Mouse (Mus musculus): ENCODE measurements around the gene Ampd3. TPM values are rescaled to one million over a fixed set of nuclear protein-coding genes. Genes with fewer than 3 reads are reported as not detected.

The Ampd3 gene
- polyA plus RNA-seq, 1 experiment: 6.9 TPM

GRCm38 (mm10) chr7:110834018-110834417, 66.0 kb downstream of the Ampd3 start:
- Histone ChIP-seq H3K4me3 (ENCODE audit: low read depth, low read length) (no peak overlapping the region), H3K27me3 (ENCODE audit: control insufficient read depth, insufficient read depth, low read length) (no peaks in the 10 kb centered on the region), H3K36me3 (ENCODE audit: control insufficient read depth, insufficient read depth, low read length) (peaks cover 37% of the 10 kb centered on the region), H3K4me1 (ENCODE audit: control insufficient read depth, insufficient read depth, insufficient read length, low read length) (no peaks in the 10 kb centered on the region), H3K27ac (ENCODE audit: insufficient read depth, low read depth, low read length) (no peak overlapping the region)
- TF ChIP-seq POLR2A (IDR thresholded peaks at IDR 0.05; ENCODE audit: low read depth, low read length) (no peak), CTCF (IDR thresholded peaks at IDR 0.05; ENCODE audit: extremely low read depth, insufficient read length, insufficient replicate concordance, low read depth, low read length) (no peak)
- WGBS: 98% methylated on average over 1 of the region's 1 CpGs

GRCm38 (mm10) chr7:110834522-110834921, 66.5 kb downstream of the Ampd3 start:
- 17% methylated on average over 3 of the region's 3 CpGs for WGBS
- H3K27me3 ChIP-seq (ENCODE audit: control insufficient read depth, insufficient read depth, low read length): no peaks in the 10 kb centered on the region
- TF ChIP-seq CTCF (IDR thresholded peaks at IDR 0.05; ENCODE audit: extremely low read depth, insufficient read length, insufficient replicate concordance, low read depth, low read length): no peak
- TF ChIP-seq POLR2A (IDR thresholded peaks at IDR 0.05; ENCODE audit: low read depth, low read length): no peak
- no peaks in the 10 kb centered on the region for H3K4me1 ChIP-seq (ENCODE audit: control insufficient read depth, insufficient read depth, insufficient read length, low read length)
- no peak overlapping the region for H3K4me3 ChIP-seq (ENCODE audit: low read depth, low read length)
- H3K36me3 ChIP-seq (ENCODE audit: control insufficient read depth, insufficient read depth, low read length): peaks cover 33% of the 10 kb centered on the region
- H3K27ac ChIP-seq (ENCODE audit: insufficient read depth, low read depth, low read length): no peak overlapping the region

- H3K27me3 ChIP-seq (ENCODE audit: control insufficient read depth, insufficient read depth, low read length): no peaks in the 10 kb centered on the region
- 32% methylated on average over 4 of the region's 4 CpGs for WGBS
- H3K27ac ChIP-seq (ENCODE audit: insufficient read depth, low read depth, low read length): no peak overlapping the region; the same call in 1 of the 2 replicates
- H3K4me1 ChIP-seq (ENCODE audit: control insufficient read depth, insufficient read depth, insufficient read length, low read length): peaks cover 4% of the 10 kb centered on the region; the same call in 1 of the 2 replicates
- no peak overlapping the region for H3K4me3 ChIP-seq (ENCODE audit: low read depth, low read length)
- peaks cover 9% of the 10 kb centered on the region for H3K36me3 ChIP-seq (ENCODE audit: control insufficient read depth, insufficient read depth, low read length)
- no peak for TF ChIP-seq POLR2A (IDR thresholded peaks at IDR 0.05; ENCODE audit: low read depth, low read length)
- no peak for TF ChIP-seq CTCF (IDR thresholded peaks at IDR 0.05; ENCODE audit: extremely low read depth, insufficient read length, insufficient replicate concordance, low read depth, low read length)
Observed at GRCm38 (mm10) chr7:110840332-110840731, 72.3 kb downstream of the Ampd3 start.

GRCm38 (mm10) chr7:110843916-110844874, 76.2 kb downstream of the Ampd3 start, which contains the start of gene Rnf141:
TSS of gene Rnf141 (minus strand) at chr7:110844457.
- Histone ChIP-seq H3K27ac (ENCODE audit: insufficient read depth, low read depth, low read length) (peak within 1 kb of the TSS; percentile 95), H3K4me3 (ENCODE audit: low read depth, low read length) (peak within 1 kb of the TSS; percentile 91), H3K4me1 (ENCODE audit: control insufficient read depth, insufficient read depth, insufficient read length, low read length) (peaks cover 4% of the 10 kb centered on the region; the same call in 1 of the 2 replicates), H3K27me3 (ENCODE audit: control insufficient read depth, insufficient read depth, low read length) (no peaks in the 10 kb centered on the region), H3K36me3 (ENCODE audit: control insufficient read depth, insufficient read depth, low read length) (no peaks in the 10 kb centered on the region)
- TF ChIP-seq POLR2A (IDR thresholded peaks at IDR 0.05; ENCODE audit: low read depth, low read length): peak; percentile 62
- peak; percentile 38; the same call in 1 of the 2 replicates for TF ChIP-seq CTCF (IDR thresholded peaks at IDR 0.05; ENCODE audit: extremely low read depth, insufficient read length, insufficient replicate concordance, low read depth, low read length)
- WGBS: under 1% methylated on average over 42 of the region's 42 CpGs

GRCm38 (mm10) chr7:110847321-110847720, 79.3 kb downstream of the Ampd3 start:
- no peak for TF ChIP-seq CTCF (IDR thresholded peaks at IDR 0.05; ENCODE audit: extremely low read depth, insufficient read length, insufficient replicate concordance, low read depth, low read length)
- TF ChIP-seq POLR2A (IDR thresholded peaks at IDR 0.05; ENCODE audit: low read depth, low read length): no peak
- WGBS: 85% methylated on average over 2 of the region's 2 CpGs
- H3K4me3 ChIP-seq (ENCODE audit: low read depth, low read length): no peak overlapping the region
- peaks cover 12% of the 10 kb centered on the region; the same call in 1 of the 2 replicates for H3K4me1 ChIP-seq (ENCODE audit: control insufficient read depth, insufficient read depth, insufficient read length, low read length)
- no peaks in the 10 kb centered on the region for H3K27me3 ChIP-seq (ENCODE audit: control insufficient read depth, insufficient read depth, low read length)
- H3K36me3 ChIP-seq (ENCODE audit: control insufficient read depth, insufficient read depth, low read length): no peaks in the 10 kb centered on the region
- no peak overlapping the region for H3K27ac ChIP-seq (ENCODE audit: insufficient read depth, low read depth, low read length)

- TF ChIP-seq CTCF (IDR thresholded peaks at IDR 0.05; ENCODE audit: extremely low read depth, insufficient read length, insufficient replicate concordance, low read depth, low read length): no peak
- TF ChIP-seq POLR2A (IDR thresholded peaks at IDR 0.05; ENCODE audit: low read depth, low read length): no peak
- no peaks in the 10 kb centered on the region for H3K27me3 ChIP-seq (ENCODE audit: control insufficient read depth, insufficient read depth, low read length)
- H3K4me3 ChIP-seq (ENCODE audit: low read depth, low read length): no peak overlapping the region
- H3K27ac ChIP-seq (ENCODE audit: insufficient read depth, low read depth, low read length): no peak overlapping the region
- no peaks in the 10 kb centered on the region for H3K36me3 ChIP-seq (ENCODE audit: control insufficient read depth, insufficient read depth, low read length)
- H3K4me1 ChIP-seq (ENCODE audit: control insufficient read depth, insufficient read depth, insufficient read length, low read length): peaks cover 10% of the 10 kb centered on the region; the same call in 1 of the 2 replicates
- WGBS: 78% methylated on average over 1 of the region's 1 CpGs
Observed at GRCm38 (mm10) chr7:110848371-110848770, 80.4 kb downstream of the Ampd3 start.

Data from small intestine, adult 2 months (tissue).